Mouse (Mus musculus): ENCODE data around the gene Dennd5b. TPM values are rescaled to one million over a fixed set of nuclear protein-coding genes. Genes with fewer than 3 reads are reported as not detected.

Dennd5b gene
- total and polyA plus RNA-seq, 3 experiments: 0.65 to 1.3 TPM; not detected in 1

GRCm38 (mm10) chr6:149054780-149055179 is 46.7 kb downstream of the Dennd5b start:
- H3K79me2 ChIP-seq (ENCODE audit: control insufficient read depth, insufficient read depth, low read length, poor library complexity): no peaks in the 10 kb centered on the region
- peak; percentile 10 for DNase-seq (ENCODE audit: low read depth, low spot score)
- no peak overlapping the region for H3K4me3 ChIP-seq (ENCODE audit: control insufficient read depth in 1 of 2, insufficient read depth in 1 of 2, low read depth in 2 of 2, low read length in 2 of 2)
- no peaks in the 10 kb centered on the region for H3K4me1 ChIP-seq (ENCODE audit: control insufficient read depth in 1 of 2, insufficient read depth in 2 of 2, low read length in 2 of 2)
- no peaks in the 10 kb centered on the region for H3K9me3 ChIP-seq (replicated peaks; ENCODE audit: insufficient read depth, low read length)
- no peak overlapping the region for H3K27ac ChIP-seq (ENCODE audit: control insufficient read depth, low read depth, low read length)
- no peaks in the 10 kb centered on the region for H3K36me3 ChIP-seq (ENCODE audit: control insufficient read depth in 1 of 2, insufficient read depth in 2 of 2, low read length in 2 of 2)
- peaks cover 1 to 2% of the 10 kb centered on the region in 2 experiments; a peak in 2 of 4 replicates for H3K27me3 ChIP-seq (ENCODE audit: control insufficient read depth in 1 of 2, insufficient read depth in 2 of 2, low read length in 2 of 2)
- TF ChIP-seq CHD1 (IDR thresholded peaks at IDR 0.05; ENCODE audit: low read depth, low read length): no peak
- TF ChIP-seq NELFE (IDR thresholded peaks at IDR 0.05; ENCODE audit: low read depth, low read length): no peak
- TF ChIP-seq ZNF384 (IDR thresholded peaks at IDR 0.05; ENCODE audit: low read depth, low read length): no peak
- no peak for TF ChIP-seq CTCF (IDR thresholded peaks at IDR 0.05 in 2 of 3, conservative IDR thresholded peaks at IDR 0.05 in 1 of 3; ENCODE audit: control insufficient read depth in 1 of 3, insufficient read depth in 1 of 3, low read depth in 2 of 3, low read length in 3 of 3, poor library complexity in 1 of 3, severe bottlenecking in 1 of 3)
- peak; percentile 33; the same call in 1 of the 2 replicates for TF ChIP-seq GATA1 (IDR thresholded peaks at IDR 0.05; ENCODE audit: low read depth, low read length)
- TF ChIP-seq JUND (IDR thresholded peaks at IDR 0.05; ENCODE audit: low read depth, low read length): no peak
- no peak overlapping the region for H3K9ac ChIP-seq (ENCODE audit: control insufficient read depth, low read depth, low read length, poor library complexity, severe bottlenecking)

GRCm38 (mm10) chr6:149050978-149051723 is 50.3 kb downstream of the Dennd5b start:
- Histone ChIP-seq H3K27ac (ENCODE audit: control insufficient read depth, low read depth, low read length) (no peak overlapping the region), H3K36me3 (ENCODE audit: control insufficient read depth in 1 of 2, insufficient read depth in 2 of 2, low read length in 2 of 2) (no peaks in the 10 kb centered on the region), H3K4me1 (ENCODE audit: control insufficient read depth in 1 of 2, insufficient read depth in 2 of 2, low read length in 2 of 2) (no peaks in the 10 kb centered on the region), H3K79me2 (ENCODE audit: control insufficient read depth, insufficient read depth, low read length, poor library complexity) (no peaks in the 10 kb centered on the region), H3K4me3 (ENCODE audit: control insufficient read depth in 1 of 2, insufficient read depth in 1 of 2, low read depth in 2 of 2, low read length in 2 of 2) (no peak overlapping the region), H3K27me3 (ENCODE audit: control insufficient read depth in 1 of 2, insufficient read depth in 2 of 2, low read length in 2 of 2) (peaks cover 1 to 4% of the 10 kb centered on the region in 2 experiments; a peak in 1 of 4 replicates), H3K9ac (ENCODE audit: control insufficient read depth, low read depth, low read length, poor library complexity, severe bottlenecking) (no peak overlapping the region), H3K9me3 (replicated peaks; ENCODE audit: insufficient read depth, low read length) (no peaks in the 10 kb centered on the region)
- DNase-seq (ENCODE audit: low read depth, low spot score): no peak
- TF ChIP-seq USF1 (IDR thresholded peaks at IDR 0.05; ENCODE audit: low read depth, low read length) (no peak), ZMIZ1 (IDR thresholded peaks at IDR 0.05; ENCODE audit: low read depth, low read length) (no peak), USF2 (IDR thresholded peaks at IDR 0.05; ENCODE audit: borderline replicate concordance in 1 of 2, insufficient read depth in 1 of 2, low read depth in 1 of 2, low read length in 2 of 2) (no peak), SMC3 (IDR thresholded peaks at IDR 0.05; ENCODE audit: low read depth, low read length) (no peak), ZNF384 (IDR thresholded peaks at IDR 0.05; ENCODE audit: low read depth, low read length) (no peak), CHD2 (IDR thresholded peaks at IDR 0.05; ENCODE audit: low read length) (no peak), GABPA (IDR thresholded peaks at IDR 0.05; ENCODE audit: low read depth, low read length) (no peak), EP300 (IDR thresholded peaks at IDR 0.05; ENCODE audit: low read depth in 1 of 2, low read length in 2 of 2) (no peak), ZC3H11A (IDR thresholded peaks at IDR 0.05; ENCODE audit: low read depth, low read length) (no peak), CHD1 (IDR thresholded peaks at IDR 0.05; ENCODE audit: low read depth, low read length) (no peak)

All from MEL (cell line).